In genomic region chr14:55763166-55763565, GRCm38 (mm10) we compare ENCODE assay signal across 8 mouse cellular contexts. TPM values are rescaled to one million over a fixed set of nuclear protein-coding genes. Genes with fewer than 3 reads are reported as not detected.
A peak's percentile ranks its signal among the peaks of the same experiment; 100 is the strongest.
DNase-seq lines count a peak whose midpoint lies in the region; ATAC-seq and TF ChIP-seq lines count a peak whose summit lies in the region.

No protein-coding gene starts in this region.

- peak overlapping the region; percentile 27; the same call in 1 of the 2 replicates for H3K27ac ChIP-seq in kidney, adult 2 months (ENCODE audit: insufficient read depth, low read depth, low read length)
- peak overlapping the region; percentile 69 for H3K27ac ChIP-seq in bone marrow, adult 2 months (ENCODE audit: control insufficient read depth, insufficient read depth, low read depth, low read length, poor library complexity)
- H3K27ac ChIP-seq in heart, postnatal 0 days (ENCODE audit: low read depth): 0 out of 2 replicates have a peak overlapping the region, but pooled peaks have one; percentile 5
- H3K27ac ChIP-seq in lung, postnatal 0 days (ENCODE audit: low read length): peak overlapping the region; percentile 82

- no peaks in the 10 kb centered on the region for H3K27me3 ChIP-seq in kidney, adult 2 months (replicated peaks; ENCODE audit: control insufficient read depth, insufficient read depth, low read length)
- H3K27me3 ChIP-seq in heart, postnatal 0 days (ENCODE audit: control insufficient read depth, insufficient read depth, low read length): peaks cover 26% of the 10 kb centered on the region
- 0 out of 2 replicates have a peak, but pooled peaks cover 3% of the 10 kb centered on the region for H3K27me3 ChIP-seq in lung, postnatal 0 days (replicated peaks; ENCODE audit: insufficient read depth, low read length)

- ATAC-seq in heart, postnatal 0 days (ENCODE audit: insufficient read depth, low read depth): no peak
- ATAC-seq in lung, postnatal 0 days: peak; percentile 74

- H3K9ac ChIP-seq in heart, postnatal 0 days (replicated peaks; ENCODE audit: low read depth, low read length): peak overlapping the region; percentile 37; the same call in 1 of the 2 replicates
- no peak overlapping the region for H3K9ac ChIP-seq in lung, postnatal 0 days (replicated peaks; ENCODE audit: low read depth)

- no peak overlapping the region for H3K4me3 ChIP-seq in kidney, adult 2 months (ENCODE audit: insufficient read depth, low read depth, low read length)
- H3K4me3 ChIP-seq in bone marrow, adult 2 months (replicated peaks; ENCODE audit: control insufficient read depth, low read depth, low read length): peak overlapping the region; percentile 21
- H3K4me3 ChIP-seq in heart, postnatal 0 days (ENCODE audit: low read depth, low read length): no peak overlapping the region
- H3K4me3 ChIP-seq in lung, postnatal 0 days (ENCODE audit: low read depth, low read length): no peak overlapping the region

- WGBS in kidney, adult 2 months: 44% methylated on average over 7 of the region's 7 CpGs
- 11% methylated on average over 7 of the region's 7 CpGs for WGBS in bone marrow, adult 2 months
- 16% methylated on average over 7 of the region's 7 CpGs for WGBS in heart, postnatal 0 days
- WGBS in lung, postnatal 0 days: 24% methylated on average over 7 of the region's 7 CpGs

- no peak for TF ChIP-seq EP300 in heart, postnatal 0 days (IDR thresholded peaks at IDR 0.05; ENCODE audit: low read depth)
- TF ChIP-seq EP300 in lung, postnatal 0 days (IDR thresholded peaks at IDR 0.05): peak; percentile 77

- peaks cover 11% of the 10 kb centered on the region; the same call in 1 of the 2 replicates for H3K4me1 ChIP-seq in kidney, adult 2 months (ENCODE audit: control insufficient read depth, insufficient read depth, low read length)
- peaks cover 2% of the 10 kb centered on the region; the same call in 1 of the 2 replicates for H3K4me1 ChIP-seq in bone marrow, adult 2 months (ENCODE audit: control insufficient read depth, insufficient read depth, low read length)
- H3K4me1 ChIP-seq in heart, postnatal 0 days (ENCODE audit: control insufficient read depth, insufficient read depth): peaks cover 26% of the 10 kb centered on the region
- H3K4me1 ChIP-seq in lung, postnatal 0 days (ENCODE audit: insufficient read depth, low read depth, low read length): peaks cover 10% of the 10 kb centered on the region; the same call in 1 of the 2 replicates

- TF ChIP-seq CTCF in kidney, adult 2 months (conservative IDR thresholded peaks at IDR 0.05; ENCODE audit: insufficient read depth, insufficient read length, low read depth, low read length): no peak
- no peak for TF ChIP-seq CTCF in bone marrow, adult 2 months (IDR thresholded peaks at IDR 0.05; ENCODE audit: control insufficient read depth, insufficient read depth, low read length)
- no peak for TF ChIP-seq CTCF in heart, postnatal 0 days (IDR thresholded peaks at IDR 0.05; ENCODE audit: low read depth)
- TF ChIP-seq CTCF in lung, postnatal 0 days (IDR thresholded peaks at IDR 0.05): no peak

- no peak for TF ChIP-seq POLR2A in kidney, adult 2 months (IDR thresholded peaks at IDR 0.05; ENCODE audit: low read depth, low read length)
- no peak for TF ChIP-seq POLR2A in bone marrow, adult 2 months (IDR thresholded peaks at IDR 0.05; ENCODE audit: borderline replicate concordance, control insufficient read depth, low read depth, low read length)

- H3K9me3 ChIP-seq in heart, postnatal 0 days (replicated peaks; ENCODE audit: control insufficient read depth, low read length): no peaks in the 10 kb centered on the region
- H3K9me3 ChIP-seq in lung, postnatal 0 days (ENCODE audit: low read length): no peaks in the 10 kb centered on the region

- no peak for DNase-seq in kidney, adult 2 months
- no peak for DNase-seq in kidney, postnatal 25 days
- no peak for DNase-seq in heart, postnatal 0 days (ENCODE audit: low spot score)
- DNase-seq in lung, postnatal 0 days (ENCODE audit: low spot score): peak; percentile 92
- DNase-seq in MN1 (ENCODE audit: low spot score): no peak
- no peak for DNase-seq in adrenal gland, adult 2 months
- no peak for DNase-seq in cerebellum, adult 11 months

- H3K4me2 ChIP-seq in heart, postnatal 0 days (ENCODE audit: low read depth, low read length): no peak overlapping the region; the same call in 1 of the 2 replicates
- peak overlapping the region; percentile 88; the same call in 1 of the 2 replicates for H3K4me2 ChIP-seq in lung, postnatal 0 days (replicated peaks; ENCODE audit: low read depth, low read length)

- H3K36me3 ChIP-seq in kidney, adult 2 months (ENCODE audit: control insufficient read depth, insufficient read depth, low read length): no peaks in the 10 kb centered on the region
- no peaks in the 10 kb centered on the region for H3K36me3 ChIP-seq in heart, postnatal 0 days (replicated peaks; ENCODE audit: control insufficient read depth, insufficient read depth, low read length)
- no peaks in the 10 kb centered on the region for H3K36me3 ChIP-seq in lung, postnatal 0 days (ENCODE audit: insufficient read depth, low read length)

RNA-seq across cellular contexts. Expression of gene Ltb4r2, which starts 1.9 kb away (rescaled TPM):
- polyA plus RNA-seq in kidney, adult 2 months (2012; rRNA removed): 0.56 and 0.76 TPM in 2 replicates
- 2.8 and 6.5 TPM in 2 replicates for polyA plus RNA-seq in bone marrow, adult 2 months (2011; ENCODE audit: insufficient read depth, insufficient read length, low replicate concordance, missing spikeins)
- total RNA-seq in heart, postnatal 0 days (2014; rRNA removed; ENCODE audit: low replicate concordance): not detected in 2 replicates
- polyA plus RNA-seq in heart, postnatal 0 days (2015; fragmentation: Nextera tagmentation; extraction: Ambion mirVana): 0.10 and 0.22 TPM in 2 replicates
- 0.77 and 0.97 TPM in 2 replicates for polyA plus RNA-seq in lung, postnatal 0 days (2015; fragmentation: Nextera tagmentation; extraction: Ambion mirVana)
- under 1 TPM in 1 of 2 experiments, not detected in 1; 0.14 TPM for total RNA-seq in adrenal gland, adult 2 months (2021)
- polyA plus RNA-seq in adrenal gland, adult 2 months (2012; rRNA removed): 0.39 TPM in 1 of 2 replicates, not detected in the other

RNA-seq across cellular contexts. Expression of gene Ltb4r1, which starts 2.6 kb away (rescaled TPM):
- polyA plus RNA-seq in kidney, adult 2 months (2012; rRNA removed): 0.75 and 1.1 TPM in 2 replicates
- 34.1 and 77.0 TPM in 2 replicates for polyA plus RNA-seq in bone marrow, adult 2 months (2011; ENCODE audit: insufficient read depth, insufficient read length, low replicate concordance, missing spikeins)
- total RNA-seq in heart, postnatal 0 days (2014; rRNA removed; ENCODE audit: low replicate concordance): 0.62 TPM in 1 of 2 replicates, not detected in the other
- 0.38 and 0.40 TPM in 2 replicates for polyA plus RNA-seq in heart, postnatal 0 days (2015; fragmentation: Nextera tagmentation; extraction: Ambion mirVana)
- 4.1 and 4.6 TPM in 2 replicates for polyA plus RNA-seq in lung, postnatal 0 days (2015; fragmentation: Nextera tagmentation; extraction: Ambion mirVana)
- total RNA-seq in adrenal gland, adult 2 months (2021): under 1 TPM in 1 of 2 experiments, not detected in 1; 0.76 TPM
- polyA plus RNA-seq in adrenal gland, adult 2 months (2012; rRNA removed): 1.4 and 1.7 TPM in 2 replicates

RNA-seq across cellular contexts. Expression of gene Cideb, which starts 4.9 kb away (rescaled TPM):
- 485 and 513 TPM in 2 replicates for polyA plus RNA-seq in kidney, adult 2 months (2012; rRNA removed)
- 1.6 TPM in 1 of 2 replicates, not detected in the other for polyA plus RNA-seq in bone marrow, adult 2 months (2011; ENCODE audit: insufficient read depth, insufficient read length, low replicate concordance, missing spikeins)
- total RNA-seq in heart, postnatal 0 days (2014; rRNA removed; ENCODE audit: low replicate concordance): 0.31 and 0.34 TPM in 2 replicates
- polyA plus RNA-seq in heart, postnatal 0 days (2015; fragmentation: Nextera tagmentation; extraction: Ambion mirVana): 2.8 and 3.6 TPM in 2 replicates
- 0.65 and 1.3 TPM in 2 replicates for polyA plus RNA-seq in lung, postnatal 0 days (2015; fragmentation: Nextera tagmentation; extraction: Ambion mirVana)
- 1 to 10 TPM; 1.2 to 1.7 TPM for total RNA-seq in adrenal gland, adult 2 months (2021)
- 0.70 and 0.74 TPM in 2 replicates for polyA plus RNA-seq in adrenal gland, adult 2 months (2012; rRNA removed)

RNA-seq across cellular contexts. Expression of gene Nop9, which starts 17.7 kb away (rescaled TPM):
- polyA plus RNA-seq in kidney, adult 2 months (2012; rRNA removed): 12.9 and 16.1 TPM in 2 replicates
- polyA plus RNA-seq in bone marrow, adult 2 months (2011; ENCODE audit: insufficient read depth, insufficient read length, low replicate concordance, missing spikeins): 14.3 and 14.5 TPM in 2 replicates
- 20.2 and 26.3 TPM in 2 replicates for total RNA-seq in heart, postnatal 0 days (2014; rRNA removed; ENCODE audit: low replicate concordance)
- polyA plus RNA-seq in heart, postnatal 0 days (2015; fragmentation: Nextera tagmentation; extraction: Ambion mirVana): 13.1 and 14.2 TPM in 2 replicates
- polyA plus RNA-seq in lung, postnatal 0 days (2015; fragmentation: Nextera tagmentation; extraction: Ambion mirVana): 16.2 and 19.5 TPM in 2 replicates
- 10 to 100 TPM; 17.6 to 17.7 TPM for total RNA-seq in adrenal gland, adult 2 months (2021)
- 9.2 and 9.9 TPM in 2 replicates for polyA plus RNA-seq in adrenal gland, adult 2 months (2012; rRNA removed)

RNA-seq across cellular contexts. Expression of gene Dhrs1, which starts 17.7 kb away (rescaled TPM):
- 223 and 228 TPM in 2 replicates for polyA plus RNA-seq in kidney, adult 2 months (2012; rRNA removed)
- polyA plus RNA-seq in bone marrow, adult 2 months (2011; ENCODE audit: insufficient read depth, insufficient read length, low replicate concordance, missing spikeins): 24.4 and 25.9 TPM in 2 replicates
- 51.9 and 58.1 TPM in 2 replicates for total RNA-seq in heart, postnatal 0 days (2014; rRNA removed; ENCODE audit: low replicate concordance)
- polyA plus RNA-seq in heart, postnatal 0 days (2015; fragmentation: Nextera tagmentation; extraction: Ambion mirVana): 62.9 and 65.0 TPM in 2 replicates
- polyA plus RNA-seq in lung, postnatal 0 days (2015; fragmentation: Nextera tagmentation; extraction: Ambion mirVana): 74.1 and 83.5 TPM in 2 replicates
- 10 to 100 TPM; 70.7 to 93.5 TPM for total RNA-seq in adrenal gland, adult 2 months (2021)
- polyA plus RNA-seq in adrenal gland, adult 2 months (2012; rRNA removed): 49.6 and 68.1 TPM in 2 replicates

Comparison
In these comparisons a context has a peak if more than half of its experiments do, and no peak if none do; other contexts are left out.
1. H3K27ac ChIP-seq: peak in every context shown above with its lines; median percentile 82 in lung, postnatal 0 days; 69 in bone marrow, adult 2 months; 27 in kidney, adult 2 months; 5 in heart, postnatal 0 days.
2. RNA of gene Cideb, which starts 4.9 kb away (polyA plus RNA-seq): 485 to 513 TPM in kidney, adult 2 months; 2.8 to 3.6 TPM in heart, postnatal 0 days, 0.65 to 1.3 TPM in lung, postnatal 0 days, 1.6 TPM in bone marrow, adult 2 months and 0.70 to 0.74 TPM in adrenal gland, adult 2 months; every median in the first group is over 100 times any median in the second.